Mouse (Mus musculus): Measurements from ENCODE around the gene Rabgef1. TPM values are rescaled to one million over a fixed set of nuclear protein-coding genes. Genes with fewer than 3 reads are reported as not detected.

Rabgef1 gene
- total RNA-seq, 1 experiment, result 17.0 TPM

DNA sequence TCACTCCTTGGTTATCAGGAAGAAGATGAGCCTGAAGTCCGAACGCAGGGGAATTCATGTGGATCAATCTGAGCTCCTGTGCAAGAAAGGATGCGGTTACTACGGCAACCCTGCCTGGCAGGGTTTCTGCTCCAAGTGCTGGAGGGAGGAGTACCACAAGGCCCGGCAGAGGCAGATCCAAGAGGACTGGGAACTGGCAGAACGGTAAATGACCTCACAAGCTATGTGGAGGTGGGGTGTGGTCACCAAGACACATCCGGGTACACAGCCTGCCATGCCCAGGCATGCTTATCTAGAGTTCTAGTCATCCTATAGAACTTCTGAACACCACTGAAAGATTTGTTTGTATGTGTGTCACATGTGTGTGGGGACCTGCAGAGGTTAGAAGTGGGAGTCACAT, 15.8 kb downstream of the Rabgef1 start:
- in situ Hi-C loops (cut with MboI; ENCODE audit: low sequenced_read_pairs in 2 of 2, unreplicated experiment in 2 of 2), result no loop called here
- Histone ChIP-seq H3K9ac (ENCODE audit: insufficient read depth, low read depth, low read length, poor library complexity, severe bottlenecking) (no peak overlapping the region; the same call in 1 of the 2 replicates), H3K9me3 (ENCODE audit: control insufficient read depth, insufficient read depth, low read depth, low read length) (no peaks in the 10 kb centered on the region), H3K4me1 (ENCODE audit: control insufficient read depth in 2 of 2, insufficient read depth in 2 of 2, low read length in 2 of 2, poor library complexity in 1 of 2) (peaks cover 2 to 3% of the 10 kb centered on the region in 2 experiments; a peak in 1 of 4 replicates), H3K27ac (ENCODE audit: insufficient read depth, low read depth, low read length, poor library complexity, severe bottlenecking) (peak overlapping the region; percentile 18; the same call in 1 of the 2 replicates), H3K36me3 (ENCODE audit: control insufficient read depth, insufficient read depth, low read length, poor library complexity, severe bottlenecking) (peaks cover 4% of the 10 kb centered on the region; the same call in 1 of the 2 replicates), H3K4me3 (ENCODE audit: insufficient read depth in 1 of 2, low read depth in 1 of 2, low read length in 2 of 2, poor library complexity in 1 of 2, severe bottlenecking in 1 of 2) (no peak overlapping the region)
- DNase-seq (ENCODE audit: low read depth, low spot score), result peak; percentile 63
- TF ChIP-seq HCFC1 (IDR thresholded peaks at IDR 0.05; ENCODE audit: borderline replicate concordance, insufficient read depth, low read length) (no peak), MAFK (IDR thresholded peaks at IDR 0.05; ENCODE audit: insufficient read depth, low read depth, low read length) (no peak), ZNF384 (IDR thresholded peaks at IDR 0.05; ENCODE audit: low read depth, low read length) (no peak), ZC3H11A (IDR thresholded peaks at IDR 0.05; ENCODE audit: borderline replicate concordance, low read depth, low read length) (no peak), CHD2 (IDR thresholded peaks at IDR 0.05; ENCODE audit: low read depth, low read length) (no peak)

- in situ Hi-C loops (cut with MboI; ENCODE audit: low sequenced_read_pairs in 2 of 2, unreplicated experiment in 2 of 2), result no loop called here
- Histone ChIP-seq H3K27ac (ENCODE audit: insufficient read depth, low read depth, low read length, poor library complexity, severe bottlenecking) (no peak overlapping the region), H3K9ac (ENCODE audit: insufficient read depth, low read depth, low read length, poor library complexity, severe bottlenecking) (no peak overlapping the region), H3K9me3 (ENCODE audit: control insufficient read depth, insufficient read depth, low read depth, low read length) (no peaks in the 10 kb centered on the region), H3K4me1 (ENCODE audit: control insufficient read depth in 2 of 2, insufficient read depth in 2 of 2, low read length in 2 of 2, poor library complexity in 1 of 2) (peaks cover 2 to 3% of the 10 kb centered on the region in 2 experiments; a peak in 1 of 4 replicates), H3K36me3 (ENCODE audit: control insufficient read depth, insufficient read depth, low read length, poor library complexity, severe bottlenecking) (peaks cover 6% of the 10 kb centered on the region; the same call in 1 of the 2 replicates), H3K4me3 (ENCODE audit: insufficient read depth in 1 of 2, low read depth in 1 of 2, low read length in 2 of 2, poor library complexity in 1 of 2, severe bottlenecking in 1 of 2) (no peak overlapping the region)
- no peak for TF ChIP-seq MAFK (IDR thresholded peaks at IDR 0.05; ENCODE audit: insufficient read depth, low read depth, low read length)
- no peak for TF ChIP-seq HCFC1 (IDR thresholded peaks at IDR 0.05; ENCODE audit: borderline replicate concordance, insufficient read depth, low read length)
- DNase-seq (ENCODE audit: low read depth, low spot score), result no peak
Observed at GRCm38 (mm10) chr5:130190909-130191308, 19.3 kb downstream of the Rabgef1 start.

DNA sequence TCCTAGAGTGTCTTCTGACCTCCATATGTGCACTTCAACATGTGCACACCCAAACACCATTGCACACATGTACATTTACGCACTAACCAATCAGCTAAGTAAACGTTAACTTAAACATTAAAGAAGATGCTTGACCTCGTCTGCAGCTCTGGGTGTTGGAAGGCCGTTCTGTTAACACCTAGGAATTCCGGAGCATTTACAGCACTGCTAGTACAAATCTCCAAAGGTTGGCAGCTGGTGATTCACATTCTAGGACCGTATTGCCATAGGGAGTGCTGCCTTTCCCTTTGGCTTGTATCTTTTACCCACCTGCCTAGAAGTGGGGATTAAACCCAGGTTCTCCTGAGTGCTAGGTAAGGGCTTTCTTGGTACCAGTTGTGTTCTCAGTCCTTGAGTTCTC, 20.3 kb downstream of the Rabgef1 start:
- in situ Hi-C loops (cut with MboI; ENCODE audit: low sequenced_read_pairs in 2 of 2, unreplicated experiment in 2 of 2), result no loop called here
- Histone ChIP-seq H3K4me1 (ENCODE audit: control insufficient read depth in 2 of 2, insufficient read depth in 2 of 2, low read length in 2 of 2, poor library complexity in 1 of 2) (peaks cover 2 to 3% of the 10 kb centered on the region in 2 experiments; a peak in 1 of 4 replicates), H3K4me3 (ENCODE audit: insufficient read depth in 1 of 2, low read depth in 1 of 2, low read length in 2 of 2, poor library complexity in 1 of 2, severe bottlenecking in 1 of 2) (no peak overlapping the region), H3K9ac (ENCODE audit: insufficient read depth, low read depth, low read length, poor library complexity, severe bottlenecking) (no peak overlapping the region), H3K36me3 (ENCODE audit: control insufficient read depth, insufficient read depth, low read length, poor library complexity, severe bottlenecking) (peaks cover 6% of the 10 kb centered on the region; the same call in 1 of the 2 replicates), H3K9me3 (ENCODE audit: control insufficient read depth, insufficient read depth, low read depth, low read length) (no peaks in the 10 kb centered on the region), H3K27ac (ENCODE audit: insufficient read depth, low read depth, low read length, poor library complexity, severe bottlenecking) (no peak overlapping the region)
- TF ChIP-seq MAFK (IDR thresholded peaks at IDR 0.05; ENCODE audit: insufficient read depth, low read depth, low read length) (no peak), ZNF384 (IDR thresholded peaks at IDR 0.05; ENCODE audit: low read depth, low read length) (no peak), HCFC1 (IDR thresholded peaks at IDR 0.05; ENCODE audit: borderline replicate concordance, insufficient read depth, low read length) (no peak), CHD2 (IDR thresholded peaks at IDR 0.05; ENCODE audit: low read depth, low read length) (no peak), ZC3H11A (IDR thresholded peaks at IDR 0.05; ENCODE audit: borderline replicate concordance, low read depth, low read length) (no peak)
- no peak for DNase-seq (ENCODE audit: low read depth, low spot score)

- H3K9ac ChIP-seq (ENCODE audit: insufficient read depth, low read depth, low read length, poor library complexity, severe bottlenecking), result no peak overlapping the region
- H3K27ac ChIP-seq (ENCODE audit: insufficient read depth, low read depth, low read length, poor library complexity, severe bottlenecking), result no peak overlapping the region
- TF ChIP-seq CHD2 (IDR thresholded peaks at IDR 0.05; ENCODE audit: low read depth, low read length), result no peak
- no peak for TF ChIP-seq MAFK (IDR thresholded peaks at IDR 0.05; ENCODE audit: insufficient read depth, low read depth, low read length)
- no peak for TF ChIP-seq HCFC1 (IDR thresholded peaks at IDR 0.05; ENCODE audit: borderline replicate concordance, insufficient read depth, low read length)
- TF ChIP-seq ZNF384 (IDR thresholded peaks at IDR 0.05; ENCODE audit: low read depth, low read length), result no peak
- TF ChIP-seq ZC3H11A (IDR thresholded peaks at IDR 0.05; ENCODE audit: borderline replicate concordance, low read depth, low read length), result no peak
- no peaks in the 10 kb centered on the region for H3K9me3 ChIP-seq (ENCODE audit: control insufficient read depth, insufficient read depth, low read depth, low read length)
- no peak overlapping the region for H3K4me3 ChIP-seq (ENCODE audit: insufficient read depth in 1 of 2, low read depth in 1 of 2, low read length in 2 of 2, poor library complexity in 1 of 2, severe bottlenecking in 1 of 2)
- peaks cover under 1 to 2% of the 10 kb centered on the region in 2 experiments; a peak in 2 of 4 replicates for H3K4me1 ChIP-seq (ENCODE audit: control insufficient read depth in 2 of 2, insufficient read depth in 2 of 2, low read length in 2 of 2, poor library complexity in 1 of 2)
- in situ Hi-C loops (cut with MboI; ENCODE audit: low sequenced_read_pairs in 2 of 2, unreplicated experiment in 2 of 2), result no loop called here
- DNase-seq (ENCODE audit: low read depth, low spot score), result no peak
- peaks cover 6% of the 10 kb centered on the region; the same call in 1 of the 2 replicates for H3K36me3 ChIP-seq (ENCODE audit: control insufficient read depth, insufficient read depth, low read length, poor library complexity, severe bottlenecking)
Observed at GRCm38 (mm10) chr5:130192356-130192944, 20.9 kb downstream of the Rabgef1 start.
